20 mouse cellular contexts compared by ENCODE assay signal in genomic region chr8:108993718-108994117, GRCm38 (mm10).
DNase-seq lines count a peak whose midpoint lies in the region; ATAC-seq and TF ChIP-seq lines count a peak whose summit lies in the region.
"Had no signal": no experiment of that assay in that cellular context is flagged by ENCODE, and none has a peak within 500 bp of the region (broad histone marks: within the 10 kb centered on the region; RNA-seq: fewer than 3 reads in every experiment).

No protein-coding gene starts in this region.

- no peak for ATAC-seq in limb, embryonic 11.5 days (ENCODE audit: insufficient number of reproducible peaks, low FRiP score, low TSS enrichment, low read depth)
- no peak for ATAC-seq in liver, embryonic 15.5 days (ENCODE audit: insufficient read depth)
- ATAC-seq in liver, embryonic 12.5 days = no peak
- ATAC-seq: activated CD4-positive, CD25-positive, alpha-beta regulatory T cell, adult 4 months; forebrain, embryonic 13.5 days; forebrain, embryonic 15.5 days; forebrain, postnatal 0 days; Patski had no signal

- no peak for TF ChIP-seq POLR2A in MEL (IDR thresholded peaks at IDR 0.05; ENCODE audit: control insufficient read depth in 1 of 2, insufficient read depth in 1 of 2, low read depth in 1 of 2, low read length in 2 of 2, poor library complexity in 1 of 2)

- no peaks in the 10 kb centered on the region for H3K79me2 ChIP-seq in MEL (ENCODE audit: control insufficient read depth, insufficient read depth, low read length, poor library complexity)

- no peaks in the 10 kb centered on the region for H3K27me3 ChIP-seq in limb, embryonic 11.5 days (ENCODE audit: control insufficient read depth, insufficient read depth, low read length)
- H3K27me3 ChIP-seq in limb, embryonic 10.5 days (ENCODE audit: low read depth, poor library complexity, severe bottlenecking) = no peaks in the 10 kb centered on the region
- H3K27me3 ChIP-seq in liver, embryonic 15.5 days = no peaks in the 10 kb centered on the region
- no peaks in the 10 kb centered on the region for H3K27me3 ChIP-seq in liver, embryonic 12.5 days (replicated peaks)
- no peaks in the 10 kb centered on the region for H3K27me3 ChIP-seq in MEL (ENCODE audit: control insufficient read depth in 1 of 2, insufficient read depth in 2 of 2, low read length in 2 of 2)
- H3K27me3 ChIP-seq: embryonic facial prominence, embryonic 12.5 days; forebrain, embryonic 13.5 days; forebrain, embryonic 15.5 days had no signal

- 73% methylated on average over 2 of the region's 2 CpGs for WGBS in limb, embryonic 11.5 days
- WGBS in limb, embryonic 10.5 days = 77% methylated on average over 2 of the region's 2 CpGs
- 29% methylated on average over 2 of the region's 2 CpGs for WGBS in liver, embryonic 15.5 days (ENCODE audit: insufficient replicate concordance)
- 50% methylated on average over 2 of the region's 2 CpGs for WGBS in liver, embryonic 12.5 days (ENCODE audit: insufficient replicate concordance)

- TF ChIP-seq RAD21 in MEL (IDR thresholded peaks at IDR 0.05; ENCODE audit: low read depth, low read length) = no peak

- H3K27ac ChIP-seq in limb, embryonic 11.5 days (replicated peaks; ENCODE audit: low read depth, low read length) = no peak overlapping the region
- H3K27ac ChIP-seq in limb, embryonic 10.5 days = no peak overlapping the region
- H3K27ac ChIP-seq in liver, embryonic 15.5 days (replicated peaks) = peak overlapping the region; percentile 14; the same call in 1 of the 2 replicates
- H3K27ac ChIP-seq in liver, embryonic 12.5 days = no peak overlapping the region
- H3K27ac ChIP-seq in MEL (ENCODE audit: control insufficient read depth, low read depth, low read length) = peak overlapping the region; percentile 71
- H3K27ac ChIP-seq: embryonic facial prominence, embryonic 10.5 days; embryonic facial prominence, embryonic 12.5 days; forebrain, embryonic 13.5 days; forebrain, embryonic 15.5 days had no signal

- peak; percentile 0 for DNase-seq in limb, embryonic 11.5 days (ENCODE audit: low spot score)
- DNase-seq in limb, embryonic 10.5 days (ENCODE audit: low spot score) = no peak
- no peak for DNase-seq in MEL (ENCODE audit: low read depth, low spot score)
- no peak for DNase-seq in lung, adult 18-20 months
- DNase-seq: adrenal gland, postnatal 10 days; adrenal gland, postnatal 25 days; cerebellum, adult 11-12 months; cerebellum, adult 2 months; cerebellum, adult 9-10 months; cerebellum, postnatal 10 days; cerebellum, postnatal 25 days; forebrain, postnatal 0 days had no signal

- no peak overlapping the region for H3K4me3 ChIP-seq in limb, embryonic 11.5 days (ENCODE audit: low read depth, low read length)
- no peak overlapping the region for H3K4me3 ChIP-seq in limb, embryonic 10.5 days
- no peak overlapping the region for H3K4me3 ChIP-seq in liver, embryonic 15.5 days (replicated peaks)
- no peak overlapping the region for H3K4me3 ChIP-seq in liver, embryonic 12.5 days
- H3K4me3 ChIP-seq in MEL (ENCODE audit: control insufficient read depth in 1 of 2, insufficient read depth in 1 of 2, low read depth in 2 of 2, low read length in 2 of 2) = no peak overlapping the region
- H3K4me3 ChIP-seq: embryonic facial prominence, embryonic 10.5 days; embryonic facial prominence, embryonic 12.5 days; forebrain, embryonic 13.5 days; forebrain, embryonic 15.5 days had no signal

- TF ChIP-seq CTCF in MEL (IDR thresholded peaks at IDR 0.05 in 2 of 3, conservative IDR thresholded peaks at IDR 0.05 in 1 of 3; ENCODE audit: control insufficient read depth in 1 of 3, insufficient read depth in 1 of 3, low read depth in 2 of 3, low read length in 3 of 3, poor library complexity in 1 of 3, severe bottlenecking in 1 of 3) = no peak

- H3K36me3 ChIP-seq in limb, embryonic 11.5 days (ENCODE audit: control insufficient read depth, insufficient read depth, low read length) = no peaks in the 10 kb centered on the region
- no peaks in the 10 kb centered on the region for H3K36me3 ChIP-seq in limb, embryonic 10.5 days
- no peaks in the 10 kb centered on the region for H3K36me3 ChIP-seq in liver, embryonic 15.5 days (replicated peaks)
- H3K36me3 ChIP-seq in liver, embryonic 12.5 days = no peaks in the 10 kb centered on the region
- H3K36me3 ChIP-seq in MEL (ENCODE audit: control insufficient read depth in 1 of 2, insufficient read depth in 2 of 2, low read length in 2 of 2) = peaks cover 0 to 69% of the 10 kb centered on the region in 2 experiments; a peak in 2 of 4 replicates
- H3K36me3 ChIP-seq: embryonic facial prominence, embryonic 10.5 days; embryonic facial prominence, embryonic 12.5 days; forebrain, embryonic 15.5 days had no signal

- no peak overlapping the region for H3K4me2 ChIP-seq in limb, embryonic 11.5 days (ENCODE audit: low read depth, severe bottlenecking)
- no peak overlapping the region for H3K4me2 ChIP-seq in liver, embryonic 15.5 days
- H3K4me2 ChIP-seq in liver, embryonic 12.5 days = no peak overlapping the region
- H3K4me2 ChIP-seq: embryonic facial prominence, embryonic 12.5 days; forebrain, embryonic 13.5 days; forebrain, embryonic 15.5 days had no signal

- H3K9me3 ChIP-seq in limb, embryonic 11.5 days (ENCODE audit: control insufficient read depth, low read length) = no peaks in the 10 kb centered on the region
- H3K9me3 ChIP-seq in limb, embryonic 10.5 days (replicated peaks) = no peaks in the 10 kb centered on the region
- H3K9me3 ChIP-seq in liver, embryonic 15.5 days (replicated peaks) = no peaks in the 10 kb centered on the region
- H3K9me3 ChIP-seq in liver, embryonic 12.5 days (replicated peaks) = no peaks in the 10 kb centered on the region
- no peaks in the 10 kb centered on the region for H3K9me3 ChIP-seq in MEL (replicated peaks; ENCODE audit: insufficient read depth, low read length)
- H3K9me3 ChIP-seq: embryonic facial prominence, embryonic 10.5 days; embryonic facial prominence, embryonic 12.5 days; forebrain, embryonic 13.5 days; forebrain, embryonic 15.5 days had no signal

- no peak for TF ChIP-seq EP300 in MEL (IDR thresholded peaks at IDR 0.05; ENCODE audit: low read depth in 1 of 2, low read length in 2 of 2)

- H3K4me1 ChIP-seq in limb, embryonic 11.5 days (ENCODE audit: control insufficient read depth, insufficient read depth, low read length) = peaks cover 4% of the 10 kb centered on the region; the same call in 1 of the 2 replicates
- H3K4me1 ChIP-seq in limb, embryonic 10.5 days = peaks cover 24% of the 10 kb centered on the region
- no peaks in the 10 kb centered on the region for H3K4me1 ChIP-seq in liver, embryonic 15.5 days (replicated peaks)
- H3K4me1 ChIP-seq in liver, embryonic 12.5 days = no peaks in the 10 kb centered on the region
- peaks cover 56 to 57% of the 10 kb centered on the region in 2 experiments for H3K4me1 ChIP-seq in MEL (ENCODE audit: control insufficient read depth in 1 of 2, insufficient read depth in 2 of 2, low read length in 2 of 2)

- no peak overlapping the region for H3K9ac ChIP-seq in limb, embryonic 11.5 days (ENCODE audit: low read length)
- H3K9ac ChIP-seq in liver, embryonic 15.5 days = no peak overlapping the region
- H3K9ac ChIP-seq in liver, embryonic 12.5 days = no peak overlapping the region
- peak overlapping the region; percentile 26 for H3K9ac ChIP-seq in MEL (ENCODE audit: control insufficient read depth, low read depth, low read length, poor library complexity, severe bottlenecking)
- H3K9ac ChIP-seq: embryonic facial prominence, embryonic 12.5 days; forebrain, embryonic 13.5 days; forebrain, embryonic 15.5 days; forebrain, postnatal 0 days had no signal

TF ChIP-seq in MEL, 35 proteins besides CTCF, POLR2A, EP300 and RAD21:
- TF ChIP-seq CHD1 (IDR thresholded peaks at IDR 0.05; ENCODE audit: low read depth, low read length) (no peak), MXI1 (IDR thresholded peaks at IDR 0.05; ENCODE audit: low read depth, low read length) (no peak), JUND (IDR thresholded peaks at IDR 0.05; ENCODE audit: low read depth, low read length) (no peak), NELFE (IDR thresholded peaks at IDR 0.05; ENCODE audit: low read depth, low read length) (no peak), BHLHE40 (IDR thresholded peaks at IDR 0.05; ENCODE audit: borderline replicate concordance, low read depth, low read length) (no peak), NRF1 (IDR thresholded peaks at IDR 0.05; ENCODE audit: insufficient read depth, low read depth, low read length, poor library complexity, severe bottlenecking) (no peak), KAT2A (conservative IDR thresholded peaks at IDR 0.05; ENCODE audit: low read depth, low read length) (no peak), MAX (IDR thresholded peaks at IDR 0.05; ENCODE audit: low read length) (no peak), TBP (IDR thresholded peaks at IDR 0.05; ENCODE audit: low read depth, low read length) (no peak)

Comparison
In these comparisons a context has a peak if more than half of its experiments do, and no peak if none do; other contexts are left out.
1. H3K27ac ChIP-seq: peak in liver, embryonic 15.5 days (single experiment) and MEL (single experiment); none in limb, embryonic 11.5 days (single experiment), limb, embryonic 10.5 days (single experiment) and liver, embryonic 12.5 days (single experiment).